Mouse (Mus musculus): ENCODE data around the gene Ank3. TPM values are rescaled to one million over a fixed set of nuclear protein-coding genes. Genes with fewer than 3 reads are reported as not detected.

Ank3 gene
- total and polyA plus RNA-seq, 2 experiments: 2.9 to 31.0 TPM

- peaks cover 10% of the 10 kb centered on the region for H3K4me1 ChIP-seq (ENCODE audit: control insufficient read depth, insufficient read depth, low read length)
- TF ChIP-seq POLR2A (IDR thresholded peaks at IDR 0.05; ENCODE audit: extremely low read depth, insufficient read depth, low read length): no peak
- no peak for TF ChIP-seq CTCF (IDR thresholded peaks at IDR 0.05; ENCODE audit: low read depth, low read length)
- H3K27ac ChIP-seq (replicated peaks; ENCODE audit: insufficient read depth, low read depth, low read length): no peak overlapping the region
- DNase-seq (ENCODE audit: extremely low read depth, low read depth, low spot score): peak; percentile 59
- H3K9ac ChIP-seq (ENCODE audit: low read depth, low read length): no peak overlapping the region
- H3K36me3 ChIP-seq (ENCODE audit: control insufficient read depth, insufficient read depth, low read length): no peaks in the 10 kb centered on the region
- no peak overlapping the region for H3K4me3 ChIP-seq (ENCODE audit: insufficient read depth, low read depth, low read length)
- no peaks in the 10 kb centered on the region for H3K27me3 ChIP-seq (ENCODE audit: control insufficient read depth, insufficient read depth, low read length)
- 71% methylated on average over 7 of the region's 7 CpGs for WGBS
- H3K79me2 ChIP-seq (ENCODE audit: control insufficient read depth, insufficient read depth, low read length): no peaks in the 10 kb centered on the region
Measured at GRCm38 (mm10) chr10:69937291-69937921, 538.8 kb downstream of the Ank3 start.

- peak; percentile 70 for DNase-seq (ENCODE audit: extremely low read depth, low read depth, low spot score)
- peaks cover 10% of the 10 kb centered on the region for H3K4me1 ChIP-seq (ENCODE audit: control insufficient read depth, insufficient read depth, low read length)
- H3K36me3 ChIP-seq (ENCODE audit: control insufficient read depth, insufficient read depth, low read length): no peaks in the 10 kb centered on the region
- H3K4me3 ChIP-seq (ENCODE audit: insufficient read depth, low read depth, low read length): no peak overlapping the region
- H3K79me2 ChIP-seq (ENCODE audit: control insufficient read depth, insufficient read depth, low read length): no peaks in the 10 kb centered on the region
- H3K27me3 ChIP-seq (ENCODE audit: control insufficient read depth, insufficient read depth, low read length): no peaks in the 10 kb centered on the region
- 53% methylated on average over 7 of the region's 7 CpGs for WGBS
- no peak for TF ChIP-seq CTCF (IDR thresholded peaks at IDR 0.05; ENCODE audit: low read depth, low read length)
- TF ChIP-seq POLR2A (IDR thresholded peaks at IDR 0.05; ENCODE audit: extremely low read depth, insufficient read depth, low read length): no peak
- no peak overlapping the region for H3K27ac ChIP-seq (replicated peaks; ENCODE audit: insufficient read depth, low read depth, low read length)
- no peak overlapping the region for H3K9ac ChIP-seq (ENCODE audit: low read depth, low read length)
Measured at GRCm38 (mm10) chr10:69939144-69939543, 540.6 kb downstream of the Ank3 start.

- no peak overlapping the region for H3K27ac ChIP-seq (replicated peaks; ENCODE audit: insufficient read depth, low read depth, low read length)
- H3K4me3 ChIP-seq (ENCODE audit: insufficient read depth, low read depth, low read length): no peak overlapping the region
- 72% methylated on average over 7 of the region's 7 CpGs for WGBS
- no peak overlapping the region for H3K9ac ChIP-seq (ENCODE audit: low read depth, low read length)
- H3K79me2 ChIP-seq (ENCODE audit: control insufficient read depth, insufficient read depth, low read length): no peaks in the 10 kb centered on the region
- no peak for DNase-seq (ENCODE audit: extremely low read depth, low read depth, low spot score)
- peaks cover 10% of the 10 kb centered on the region for H3K4me1 ChIP-seq (ENCODE audit: control insufficient read depth, insufficient read depth, low read length)
- no peaks in the 10 kb centered on the region for H3K36me3 ChIP-seq (ENCODE audit: control insufficient read depth, insufficient read depth, low read length)
- no peaks in the 10 kb centered on the region for H3K27me3 ChIP-seq (ENCODE audit: control insufficient read depth, insufficient read depth, low read length)
- no peak for TF ChIP-seq CTCF (IDR thresholded peaks at IDR 0.05; ENCODE audit: low read depth, low read length)
- TF ChIP-seq POLR2A (IDR thresholded peaks at IDR 0.05; ENCODE audit: extremely low read depth, insufficient read depth, low read length): no peak
Measured at GRCm38 (mm10) chr10:69939966-69940365, 541.4 kb downstream of the Ank3 start.

GRCm38 (mm10) chr10:69941001-69941400, 542.4 kb downstream of the Ank3 start:
- H3K79me2 ChIP-seq (ENCODE audit: control insufficient read depth, insufficient read depth, low read length): no peaks in the 10 kb centered on the region; the same call in 1 of the 2 replicates
- peaks cover 11% of the 10 kb centered on the region for H3K4me1 ChIP-seq (ENCODE audit: control insufficient read depth, insufficient read depth, low read length)
- WGBS: 35% methylated on average over 7 of the region's 7 CpGs
- H3K9ac ChIP-seq (ENCODE audit: low read depth, low read length): peak overlapping the region; percentile 23; the same call in 1 of the 2 replicates
- DNase-seq (ENCODE audit: extremely low read depth, low read depth, low spot score): peak; percentile 95
- H3K4me3 ChIP-seq (ENCODE audit: insufficient read depth, low read depth, low read length): no peak overlapping the region
- H3K27ac ChIP-seq (replicated peaks; ENCODE audit: insufficient read depth, low read depth, low read length): peak overlapping the region; percentile 92
- H3K27me3 ChIP-seq (ENCODE audit: control insufficient read depth, insufficient read depth, low read length): no peaks in the 10 kb centered on the region
- no peaks in the 10 kb centered on the region for H3K36me3 ChIP-seq (ENCODE audit: control insufficient read depth, insufficient read depth, low read length)
- TF ChIP-seq POLR2A (IDR thresholded peaks at IDR 0.05; ENCODE audit: extremely low read depth, insufficient read depth, low read length) (no peak), CTCF (IDR thresholded peaks at IDR 0.05; ENCODE audit: low read depth, low read length) (no peak)

DNA sequence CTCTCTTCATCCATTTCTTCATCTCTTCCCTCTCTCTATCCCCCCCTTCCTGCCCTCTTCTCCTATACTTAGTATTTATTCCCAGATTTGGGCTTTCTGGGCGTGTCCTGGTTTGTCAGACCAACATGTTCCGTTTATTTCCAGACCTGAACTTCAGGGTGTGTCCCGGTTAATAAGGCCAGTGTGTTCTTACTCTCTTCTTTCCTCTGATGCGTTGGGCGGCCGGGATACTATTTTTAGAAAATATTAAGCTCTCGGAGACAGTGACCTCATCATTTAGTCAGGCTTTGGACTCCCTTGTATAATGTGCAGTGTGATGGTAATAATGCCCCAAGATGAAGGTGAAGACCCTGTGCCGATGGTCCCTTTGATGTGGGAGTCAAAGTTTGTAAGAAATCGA, 546.3 kb downstream of the Ank3 start:
- Histone ChIP-seq H3K27me3 (ENCODE audit: control insufficient read depth, insufficient read depth, low read length) (no peaks in the 10 kb centered on the region), H3K79me2 (ENCODE audit: control insufficient read depth, insufficient read depth, low read length) (no peaks in the 10 kb centered on the region; the same call in 1 of the 2 replicates), H3K4me1 (ENCODE audit: control insufficient read depth, insufficient read depth, low read length) (peaks cover 10% of the 10 kb centered on the region), H3K36me3 (ENCODE audit: control insufficient read depth, insufficient read depth, low read length) (no peaks in the 10 kb centered on the region), H3K27ac (replicated peaks; ENCODE audit: insufficient read depth, low read depth, low read length) (no peak overlapping the region), H3K4me3 (ENCODE audit: insufficient read depth, low read depth, low read length) (no peak overlapping the region), H3K9ac (ENCODE audit: low read depth, low read length) (no peak overlapping the region)
- TF ChIP-seq CTCF (IDR thresholded peaks at IDR 0.05; ENCODE audit: low read depth, low read length): no peak
- WGBS: 86% methylated on average over 9 of the region's 9 CpGs
- no peak for DNase-seq (ENCODE audit: extremely low read depth, low read depth, low spot score)

GRCm38 (mm10) chr10:69945870-69946269, 547.3 kb downstream of the Ank3 start:
- Histone ChIP-seq H3K79me2 (ENCODE audit: control insufficient read depth, insufficient read depth, low read length) (no peaks in the 10 kb centered on the region; the same call in 1 of the 2 replicates), H3K4me3 (ENCODE audit: insufficient read depth, low read depth, low read length) (no peak overlapping the region), H3K27me3 (ENCODE audit: control insufficient read depth, insufficient read depth, low read length) (no peaks in the 10 kb centered on the region), H3K9ac (ENCODE audit: low read depth, low read length) (no peak overlapping the region), H3K36me3 (ENCODE audit: control insufficient read depth, insufficient read depth, low read length) (no peaks in the 10 kb centered on the region), H3K27ac (replicated peaks; ENCODE audit: insufficient read depth, low read depth, low read length) (no peak overlapping the region), H3K4me1 (ENCODE audit: control insufficient read depth, insufficient read depth, low read length) (peaks cover 8% of the 10 kb centered on the region; the same call in 1 of the 2 replicates)
- DNase-seq (ENCODE audit: extremely low read depth, low read depth, low spot score): no peak
- 80% methylated on average over 8 of the region's 8 CpGs for WGBS
- TF ChIP-seq CTCF (IDR thresholded peaks at IDR 0.05; ENCODE audit: low read depth, low read length): no peak
- no peak for TF ChIP-seq POLR2A (IDR thresholded peaks at IDR 0.05; ENCODE audit: extremely low read depth, insufficient read depth, low read length)

All from liver, adult 2 months (tissue).